Mouse (Mus musculus): ENCODE data around the gene Coro1b. TPM values are rescaled to one million over a fixed set of nuclear protein-coding genes. Genes with fewer than 3 reads are reported as not detected.
"Not testable (repeated sequence)": the region's sequence is repeated elsewhere in the genome, so short reads cannot be mapped to it uniquely, and the experiment has no call there.

Gene Coro1b
- polyA plus RNA-seq, 1 experiment from 2014 or later: 74.8 TPM

- Histone ChIP-seq H3K36me3 (ENCODE audit: control insufficient read depth, insufficient read depth) (peaks cover 12% of the 10 kb centered on the region), H3K4me1 (ENCODE audit: control insufficient read depth, low read depth, low read length) (peaks cover 12% of the 10 kb centered on the region)
- not testable (repeated sequence) for H3K4me2 ChIP-seq (ENCODE audit: low read depth, low read length); H3K9ac ChIP-seq (ENCODE audit: low read depth, low read length); H3K27ac ChIP-seq (ENCODE audit: low read length); ATAC-seq (ENCODE audit: low read depth); H3K27me3 ChIP-seq (ENCODE audit: control insufficient read depth, insufficient read depth, low read depth, low read length); H3K4me3 ChIP-seq (ENCODE audit: low read depth, low read length); H3K9me3 ChIP-seq (replicated peaks; ENCODE audit: control insufficient read depth, low read length)
- 68% methylated on average over 6 of the region's 6 CpGs for WGBS (ENCODE audit: insufficient replicate concordance)
Measured at GRCm38 (mm10) chr19:4135229-4135962, 13.0 kb upstream of the Coro1b start.

- H3K9ac ChIP-seq (ENCODE audit: low read depth, low read length); H3K4me3 ChIP-seq (ENCODE audit: low read depth, low read length); H3K4me1 ChIP-seq (ENCODE audit: control insufficient read depth, low read depth, low read length); H3K27ac ChIP-seq (ENCODE audit: low read length); H3K4me2 ChIP-seq (ENCODE audit: low read depth, low read length); H3K27me3 ChIP-seq (ENCODE audit: control insufficient read depth, insufficient read depth, low read depth, low read length); H3K9me3 ChIP-seq (replicated peaks; ENCODE audit: control insufficient read depth, low read length): not testable (repeated sequence)
- peak; percentile 40 for ATAC-seq (ENCODE audit: low read depth)
- 10% methylated on average over 7 of the region's 8 CpGs for WGBS (ENCODE audit: insufficient replicate concordance)
- H3K36me3 ChIP-seq (ENCODE audit: control insufficient read depth, insufficient read depth): peaks cover 12% of the 10 kb centered on the region
Measured at GRCm38 (mm10) chr19:4135963-4136345, 12.5 kb upstream of the Coro1b start.

GRCm38 (mm10) chr19:4136463-4136862 is 12.0 kb upstream of the Coro1b start:
- Histone ChIP-seq H3K4me2 (ENCODE audit: low read depth, low read length) (no peak overlapping the region), H3K9me3 (replicated peaks; ENCODE audit: control insufficient read depth, low read length) (no peaks in the 10 kb centered on the region), H3K27me3 (ENCODE audit: control insufficient read depth, insufficient read depth, low read depth, low read length) (peaks cover 3% of the 10 kb centered on the region; the same call in 1 of the 2 replicates), H3K4me3 (ENCODE audit: low read depth, low read length) (no peak overlapping the region), H3K4me1 (ENCODE audit: control insufficient read depth, low read depth, low read length) (peaks cover 6% of the 10 kb centered on the region), H3K36me3 (ENCODE audit: control insufficient read depth, insufficient read depth) (peaks cover 10% of the 10 kb centered on the region), H3K9ac (ENCODE audit: low read depth, low read length) (no peak overlapping the region), H3K27ac (ENCODE audit: low read length) (no peak overlapping the region)
- no peak for ATAC-seq (ENCODE audit: low read depth)
- 64% methylated on average over 5 of the region's 5 CpGs for WGBS (ENCODE audit: insufficient replicate concordance)

GRCm38 (mm10) chr19:4137913-4138312 is 10.5 kb upstream of the Coro1b start:
- Histone ChIP-seq H3K9me3 (replicated peaks; ENCODE audit: control insufficient read depth, low read length) (no peaks in the 10 kb centered on the region), H3K27me3 (ENCODE audit: control insufficient read depth, insufficient read depth, low read depth, low read length) (peaks cover 3% of the 10 kb centered on the region; the same call in 1 of the 2 replicates), H3K27ac (ENCODE audit: low read length) (no peak overlapping the region), H3K9ac (ENCODE audit: low read depth, low read length) (no peak overlapping the region), H3K36me3 (ENCODE audit: control insufficient read depth, insufficient read depth) (no peaks in the 10 kb centered on the region), H3K4me2 (ENCODE audit: low read depth, low read length) (no peak overlapping the region), H3K4me1 (ENCODE audit: control insufficient read depth, low read depth, low read length) (no peaks in the 10 kb centered on the region; the same call in none of the 2 replicates), H3K4me3 (ENCODE audit: low read depth, low read length) (no peak overlapping the region)
- WGBS (ENCODE audit: insufficient replicate concordance): 64% methylated on average over 5 of the region's 5 CpGs
- ATAC-seq (ENCODE audit: low read depth): no peak

- WGBS (ENCODE audit: insufficient replicate concordance): 63% methylated on average over 2 of the region's 2 CpGs
- no peak within 1 kb of the TSS for H3K4me3 ChIP-seq (ENCODE audit: low read depth, low read length)
- H3K27me3 ChIP-seq (ENCODE audit: control insufficient read depth, insufficient read depth, low read depth, low read length): peaks cover 3% of the 10 kb centered on the region; the same call in 1 of the 2 replicates
- H3K9ac ChIP-seq (ENCODE audit: low read depth, low read length): no peak within 1 kb of the TSS
- H3K4me1 ChIP-seq (ENCODE audit: control insufficient read depth, low read depth, low read length): no peaks in the 10 kb centered on the region; the same call in none of the 2 replicates
- no peak within 1 kb of the TSS for H3K27ac ChIP-seq (ENCODE audit: low read length)
- ATAC-seq (ENCODE audit: low read depth): no peak
- no peaks in the 10 kb centered on the region for H3K9me3 ChIP-seq (replicated peaks; ENCODE audit: control insufficient read depth, low read length)
- H3K36me3 ChIP-seq (ENCODE audit: control insufficient read depth, insufficient read depth): no peaks in the 10 kb centered on the region
- no peak within 1 kb of the TSS for H3K4me2 ChIP-seq (ENCODE audit: low read depth, low read length)
Measured at GRCm38 (mm10) chr19:4139446-4139845, 9.0 kb upstream of the Coro1b start, which contains the start of gene Gpr152. Gpr152 (plus strand) TSS chr19:4139787.

- Histone ChIP-seq H3K4me3 (ENCODE audit: low read depth, low read length) (no peak overlapping the region), H3K27ac (ENCODE audit: low read length) (no peak overlapping the region), H3K36me3 (ENCODE audit: control insufficient read depth, insufficient read depth) (no peaks in the 10 kb centered on the region), H3K4me1 (ENCODE audit: control insufficient read depth, low read depth, low read length) (no peaks in the 10 kb centered on the region; the same call in none of the 2 replicates), H3K4me2 (ENCODE audit: low read depth, low read length) (no peak overlapping the region), H3K9me3 (replicated peaks; ENCODE audit: control insufficient read depth, low read length) (no peaks in the 10 kb centered on the region), H3K27me3 (ENCODE audit: control insufficient read depth, insufficient read depth, low read depth, low read length) (peaks cover 3% of the 10 kb centered on the region; the same call in 1 of the 2 replicates), H3K9ac (ENCODE audit: low read depth, low read length) (no peak overlapping the region)
- no peak for ATAC-seq (ENCODE audit: low read depth)
- WGBS (ENCODE audit: insufficient replicate concordance): 49% methylated on average over 6 of the region's 6 CpGs
Measured at GRCm38 (mm10) chr19:4140147-4140546, 8.3 kb upstream of the Coro1b start.

- Histone ChIP-seq H3K4me2 (ENCODE audit: low read depth, low read length) (no peak overlapping the region), H3K27ac (ENCODE audit: low read length) (no peak overlapping the region), H3K9ac (ENCODE audit: low read depth, low read length) (no peak overlapping the region), H3K9me3 (replicated peaks; ENCODE audit: control insufficient read depth, low read length) (no peaks in the 10 kb centered on the region; the same call in 1 of the 2 replicates), H3K27me3 (ENCODE audit: control insufficient read depth, insufficient read depth, low read depth, low read length) (no peaks in the 10 kb centered on the region), H3K4me1 (ENCODE audit: control insufficient read depth, low read depth, low read length) (peaks cover 1% of the 10 kb centered on the region), H3K4me3 (ENCODE audit: low read depth, low read length) (no peak overlapping the region), H3K36me3 (ENCODE audit: control insufficient read depth, insufficient read depth) (no peaks in the 10 kb centered on the region)
- ATAC-seq (ENCODE audit: low read depth): no peak
- 82% methylated on average over 18 of the region's 18 CpGs for WGBS (ENCODE audit: insufficient replicate concordance)
Measured at GRCm38 (mm10) chr19:4142416-4143173, 5.8 kb upstream of the Coro1b start.

GRCm38 (mm10) chr19:4143759-4144268 is 4.6 kb upstream of the Coro1b start, which contains the start of gene Cabp4:
Cabp4 (minus strand) TSS chr19:4144033.
- WGBS (ENCODE audit: insufficient replicate concordance): 54% methylated on average over 7 of the region's 7 CpGs
- Histone ChIP-seq H3K9me3 (replicated peaks; ENCODE audit: control insufficient read depth, low read length) (no peaks in the 10 kb centered on the region; the same call in 1 of the 2 replicates), H3K36me3 (ENCODE audit: control insufficient read depth, insufficient read depth) (no peaks in the 10 kb centered on the region), H3K27me3 (ENCODE audit: control insufficient read depth, insufficient read depth, low read depth, low read length) (no peaks in the 10 kb centered on the region), H3K4me1 (ENCODE audit: control insufficient read depth, low read depth, low read length) (peaks cover 12% of the 10 kb centered on the region), H3K4me2 (ENCODE audit: low read depth, low read length) (no peak within 1 kb of the TSS), H3K4me3 (ENCODE audit: low read depth, low read length) (no peak within 1 kb of the TSS), H3K9ac (ENCODE audit: low read depth, low read length) (no peak within 1 kb of the TSS), H3K27ac (ENCODE audit: low read length) (peak within 1 kb of the TSS; percentile 43)
- no peak for ATAC-seq (ENCODE audit: low read depth)
